Mouse (Mus musculus): ENCODE results near the gene Ing3. TPM values are rescaled to one million over a fixed set of nuclear protein-coding genes. Genes with fewer than 3 reads are reported as not detected.

The Ing3 gene
- polyA plus RNA-seq, 1 experiment from 2014 or later: 54.6 TPM

DNA sequence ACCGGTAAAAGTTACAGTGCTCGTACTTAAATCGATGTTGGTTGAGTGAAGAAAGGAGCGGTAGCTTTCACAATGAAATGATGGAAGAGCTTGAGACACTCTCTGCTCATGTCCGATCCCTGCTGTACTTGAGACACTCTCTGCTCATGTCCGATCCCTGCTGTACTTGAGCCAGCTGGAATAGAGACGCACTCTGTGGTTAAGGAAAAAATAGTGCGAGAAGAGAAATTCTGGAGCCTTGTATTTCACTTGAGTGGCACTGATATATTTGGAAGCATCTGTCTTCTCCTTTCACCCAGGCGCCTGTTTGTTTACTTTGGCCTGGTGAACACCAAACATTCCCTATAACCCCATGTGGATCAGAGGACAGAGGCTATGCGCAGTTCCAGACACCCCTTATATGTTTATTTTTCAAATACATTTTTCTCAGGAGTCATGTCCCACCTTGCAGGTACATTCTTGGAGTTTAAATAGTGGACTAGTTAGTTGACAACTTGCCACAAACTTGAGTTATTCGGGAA, 61.5 kb downstream of the Ing3 start:
- H3K4me3 ChIP-seq (ENCODE audit: low read depth, low read length): no peak overlapping the region
- ATAC-seq (ENCODE audit: insufficient number of reproducible peaks, low FRiP score, low TSS enrichment, low read depth) (no peak), DNase-seq (ENCODE audit: low spot score) (no peak)
- no peaks in the 10 kb centered on the region for H3K4me1 ChIP-seq (ENCODE audit: control insufficient read depth, insufficient read depth, low read length)
- 95% methylated on average over 11 of the region's 11 CpGs for WGBS
- no peak overlapping the region for H3K9ac ChIP-seq (ENCODE audit: low read length)
- H3K36me3 ChIP-seq (ENCODE audit: control insufficient read depth, insufficient read depth, low read length): no peaks in the 10 kb centered on the region
- H3K4me2 ChIP-seq (ENCODE audit: low read depth, severe bottlenecking): no peak overlapping the region
- H3K27me3 ChIP-seq (ENCODE audit: control insufficient read depth, insufficient read depth, low read length): no peaks in the 10 kb centered on the region
- H3K9me3 ChIP-seq (ENCODE audit: control insufficient read depth, low read length): no peaks in the 10 kb centered on the region
- H3K27ac ChIP-seq (replicated peaks; ENCODE audit: low read depth, low read length): no peak overlapping the region

- 74% methylated on average over 2 of the region's 2 CpGs for WGBS
- Histone ChIP-seq H3K27me3 (ENCODE audit: control insufficient read depth, insufficient read depth, low read length) (no peaks in the 10 kb centered on the region), H3K9ac (ENCODE audit: low read length) (no peak overlapping the region), H3K9me3 (ENCODE audit: control insufficient read depth, low read length) (no peaks in the 10 kb centered on the region), H3K4me3 (ENCODE audit: low read depth, low read length) (no peak overlapping the region), H3K27ac (replicated peaks; ENCODE audit: low read depth, low read length) (no peak overlapping the region), H3K4me2 (ENCODE audit: low read depth, severe bottlenecking) (no peak overlapping the region), H3K4me1 (ENCODE audit: control insufficient read depth, insufficient read depth, low read length) (no peaks in the 10 kb centered on the region), H3K36me3 (ENCODE audit: control insufficient read depth, insufficient read depth, low read length) (no peaks in the 10 kb centered on the region)
- no peak for ATAC-seq (ENCODE audit: insufficient number of reproducible peaks, low FRiP score, low TSS enrichment, low read depth)
- DNase-seq (ENCODE audit: low spot score): no peak
Measured at GRCm38 (mm10) chr6:22011546-22011945, 62.2 kb downstream of the Ing3 start.

DNA sequence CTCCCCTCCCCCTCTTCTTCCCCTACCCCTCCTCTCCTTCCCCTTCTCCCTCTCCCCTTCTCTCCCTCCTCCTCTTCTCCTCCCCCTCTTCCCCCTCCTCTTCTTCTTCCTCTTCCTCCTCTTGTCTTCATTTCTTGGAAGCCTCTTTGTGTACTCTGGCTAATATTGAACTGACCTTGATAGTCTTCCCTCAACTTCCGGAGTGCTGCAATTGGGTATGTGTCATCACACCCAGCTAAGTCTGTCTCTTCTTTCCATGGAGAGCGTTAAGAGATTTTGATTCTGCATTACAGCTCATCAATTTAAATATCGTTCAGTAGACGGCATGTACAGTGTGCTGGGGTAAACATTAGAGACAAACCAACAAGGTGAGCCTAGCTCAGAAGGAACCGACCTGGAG, 62.7 kb downstream of the Ing3 start:
- H3K4me1 ChIP-seq (ENCODE audit: control insufficient read depth, insufficient read depth, low read length): 0 out of 2 replicates have a peak, but pooled peaks cover 2% of the 10 kb centered on the region
- H3K9ac ChIP-seq (ENCODE audit: low read length): no peak overlapping the region
- ATAC-seq (ENCODE audit: insufficient number of reproducible peaks, low FRiP score, low TSS enrichment, low read depth): no peak
- H3K9me3 ChIP-seq (ENCODE audit: control insufficient read depth, low read length): no peaks in the 10 kb centered on the region
- H3K4me3 ChIP-seq (ENCODE audit: low read depth, low read length): no peak overlapping the region
- no peak overlapping the region for H3K4me2 ChIP-seq (ENCODE audit: low read depth, severe bottlenecking)
- H3K36me3 ChIP-seq (ENCODE audit: control insufficient read depth, insufficient read depth, low read length): no peaks in the 10 kb centered on the region
- 81% methylated on average over 5 of the region's 5 CpGs for WGBS
- no peak for DNase-seq (ENCODE audit: low spot score)
- H3K27ac ChIP-seq (replicated peaks; ENCODE audit: low read depth, low read length): no peak overlapping the region
- H3K27me3 ChIP-seq (ENCODE audit: control insufficient read depth, insufficient read depth, low read length): no peaks in the 10 kb centered on the region

- DNase-seq (ENCODE audit: low spot score): no peak
- 74% methylated on average over 5 of the region's 5 CpGs for WGBS
- H3K4me1 ChIP-seq (ENCODE audit: control insufficient read depth, insufficient read depth, low read length): 0 out of 2 replicates have a peak, but pooled peaks cover 2% of the 10 kb centered on the region
- H3K36me3 ChIP-seq (ENCODE audit: control insufficient read depth, insufficient read depth, low read length): no peaks in the 10 kb centered on the region
- H3K9me3 ChIP-seq (ENCODE audit: control insufficient read depth, low read length): no peaks in the 10 kb centered on the region
- H3K27ac ChIP-seq (replicated peaks; ENCODE audit: low read depth, low read length): no peak overlapping the region
- no peak overlapping the region for H3K4me3 ChIP-seq (ENCODE audit: low read depth, low read length)
- no peaks in the 10 kb centered on the region for H3K27me3 ChIP-seq (ENCODE audit: control insufficient read depth, insufficient read depth, low read length)
- no peak for ATAC-seq (ENCODE audit: insufficient number of reproducible peaks, low FRiP score, low TSS enrichment, low read depth)
- no peak overlapping the region for H3K4me2 ChIP-seq (ENCODE audit: low read depth, severe bottlenecking)
- H3K9ac ChIP-seq (ENCODE audit: low read length): no peak overlapping the region
Measured at GRCm38 (mm10) chr6:22012501-22012900, 63.1 kb downstream of the Ing3 start.

- Histone ChIP-seq H3K36me3 (ENCODE audit: control insufficient read depth, insufficient read depth, low read length) (peaks cover 3% of the 10 kb centered on the region; the same call in 1 of the 2 replicates), H3K9me3 (ENCODE audit: control insufficient read depth, low read length) (no peaks in the 10 kb centered on the region), H3K27me3 (ENCODE audit: control insufficient read depth, insufficient read depth, low read length) (no peaks in the 10 kb centered on the region), H3K4me2 (ENCODE audit: low read depth, severe bottlenecking) (no peak overlapping the region), H3K9ac (ENCODE audit: low read length) (no peak overlapping the region), H3K4me3 (ENCODE audit: low read depth, low read length) (no peak overlapping the region), H3K27ac (replicated peaks; ENCODE audit: low read depth, low read length) (no peak overlapping the region), H3K4me1 (ENCODE audit: control insufficient read depth, insufficient read depth, low read length) (0 out of 2 replicates have a peak, but pooled peaks cover 4% of the 10 kb centered on the region)
- ATAC-seq (ENCODE audit: insufficient number of reproducible peaks, low FRiP score, low TSS enrichment, low read depth) (no peak), DNase-seq (ENCODE audit: low spot score) (no peak)
- 90% methylated on average over 3 of the region's 3 CpGs for WGBS
Measured at GRCm38 (mm10) chr6:22013394-22013793, 64.0 kb downstream of the Ing3 start.

DNA sequence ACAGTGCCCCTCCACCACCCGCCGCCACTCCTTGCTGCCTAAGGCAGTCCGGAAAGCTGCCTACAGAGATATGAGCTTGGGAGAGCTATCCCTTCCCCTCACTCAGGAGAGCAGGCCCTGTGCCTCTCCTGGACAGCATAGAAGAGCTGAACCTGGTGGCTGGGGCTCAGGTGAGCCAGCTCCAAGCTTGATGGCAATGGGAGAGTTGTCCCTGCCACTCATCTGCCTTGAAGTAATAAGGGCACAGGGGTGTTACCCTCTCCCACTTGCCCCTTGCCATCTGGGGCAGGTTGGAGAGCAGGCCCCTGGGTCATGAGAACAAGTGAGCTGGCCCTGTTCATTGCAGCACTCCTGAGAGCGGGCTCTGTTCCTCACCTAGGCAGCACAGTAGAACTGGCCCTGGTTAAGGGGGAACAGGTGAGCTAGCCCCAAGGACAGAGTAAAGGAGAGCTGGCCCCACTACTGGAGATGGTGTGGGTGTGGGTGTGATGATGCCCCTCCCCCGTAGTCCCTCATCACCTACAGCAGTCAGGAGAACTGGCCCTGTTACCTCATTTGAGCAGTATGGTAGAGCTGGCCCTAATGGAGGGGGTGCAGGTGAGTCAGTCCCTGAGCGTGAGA, 65.0 kb downstream of the Ing3 start:
- 95% methylated on average over 6 of the region's 6 CpGs for WGBS
- Histone ChIP-seq H3K27me3 (ENCODE audit: control insufficient read depth, insufficient read depth, low read length) (no peaks in the 10 kb centered on the region), H3K36me3 (ENCODE audit: control insufficient read depth, insufficient read depth, low read length) (peaks cover 3% of the 10 kb centered on the region; the same call in 1 of the 2 replicates), H3K9me3 (ENCODE audit: control insufficient read depth, low read length) (no peaks in the 10 kb centered on the region), H3K4me2 (ENCODE audit: low read depth, severe bottlenecking) (no peak overlapping the region), H3K27ac (replicated peaks; ENCODE audit: low read depth, low read length) (no peak overlapping the region), H3K9ac (ENCODE audit: low read length) (no peak overlapping the region), H3K4me3 (ENCODE audit: low read depth, low read length) (no peak overlapping the region), H3K4me1 (ENCODE audit: control insufficient read depth, insufficient read depth, low read length) (peaks cover 9% of the 10 kb centered on the region; the same call in 1 of the 2 replicates)
- peak; percentile 36; the same call in 1 of the 2 replicates for ATAC-seq (ENCODE audit: insufficient number of reproducible peaks, low FRiP score, low TSS enrichment, low read depth)
- DNase-seq (ENCODE audit: low spot score): no peak

GRCm38 (mm10) chr6:22017631-22018030, 68.3 kb downstream of the Ing3 start:
- DNase-seq (ENCODE audit: low spot score) (peak; percentile 15), ATAC-seq (ENCODE audit: insufficient number of reproducible peaks, low FRiP score, low TSS enrichment, low read depth) (no peak)
- Histone ChIP-seq H3K4me3 (ENCODE audit: low read depth, low read length) (no peak overlapping the region), H3K9me3 (ENCODE audit: control insufficient read depth, low read length) (no peaks in the 10 kb centered on the region), H3K4me2 (ENCODE audit: low read depth, severe bottlenecking) (no peak overlapping the region), H3K27me3 (ENCODE audit: control insufficient read depth, insufficient read depth, low read length) (no peaks in the 10 kb centered on the region), H3K9ac (ENCODE audit: low read length) (no peak overlapping the region), H3K27ac (replicated peaks; ENCODE audit: low read depth, low read length) (no peak overlapping the region), H3K36me3 (ENCODE audit: control insufficient read depth, insufficient read depth, low read length) (peaks cover 3% of the 10 kb centered on the region; the same call in 1 of the 2 replicates), H3K4me1 (ENCODE audit: control insufficient read depth, insufficient read depth, low read length) (peaks cover 11% of the 10 kb centered on the region; the same call in 1 of the 2 replicates)
- WGBS: 68% methylated on average over 7 of the region's 7 CpGs

GRCm38 (mm10) chr6:22018768-22019445, 69.5 kb downstream of the Ing3 start:
- peaks cover 3% of the 10 kb centered on the region; the same call in 1 of the 2 replicates for H3K36me3 ChIP-seq (ENCODE audit: control insufficient read depth, insufficient read depth, low read length)
- WGBS: 56% methylated on average over 8 of the region's 8 CpGs
- peaks cover 11% of the 10 kb centered on the region; the same call in 1 of the 2 replicates for H3K4me1 ChIP-seq (ENCODE audit: control insufficient read depth, insufficient read depth, low read length)
- no peak overlapping the region for H3K4me3 ChIP-seq (ENCODE audit: low read depth, low read length)
- H3K27me3 ChIP-seq (ENCODE audit: control insufficient read depth, insufficient read depth, low read length): no peaks in the 10 kb centered on the region
- DNase-seq (ENCODE audit: low spot score) (peak; percentile 16), ATAC-seq (ENCODE audit: insufficient number of reproducible peaks, low FRiP score, low TSS enrichment, low read depth) (no peak)
- no peak overlapping the region for H3K27ac ChIP-seq (replicated peaks; ENCODE audit: low read depth, low read length)
- no peak overlapping the region for H3K9ac ChIP-seq (ENCODE audit: low read length)
- H3K4me2 ChIP-seq (ENCODE audit: low read depth, severe bottlenecking): no peak overlapping the region
- no peaks in the 10 kb centered on the region for H3K9me3 ChIP-seq (ENCODE audit: control insufficient read depth, low read length)
